Mouse (Mus musculus): ENCODE data around the gene Tcn2.

Gene Tcn2

GRCm38 (mm10) chr11:3894406-3895281 is 37.3 kb downstream of the Tcn2 start, which contains the start of the genes 4921536K21Rik and Dusp18:
Gene 4921536K21Rik, minus strand, starts transcription at chr11:3895098.
Gene Dusp18, plus strand, starts transcription at chr11:3895240.
- no peak for DNase-seq (ENCODE audit: low read depth, low spot score)

GRCm38 (mm10) chr11:3893970-3894369 is 38.0 kb downstream of the Tcn2 start:
- DNase-seq (ENCODE audit: low read depth, low spot score), result no peak

- no peak for DNase-seq (ENCODE audit: low read depth, low spot score)
Measured at GRCm38 (mm10) chr11:3887331-3887730, 44.6 kb downstream of the Tcn2 start.

- no peak for DNase-seq (ENCODE audit: low read depth, low spot score)
Measured at GRCm38 (mm10) chr11:3883711-3884110, 48.2 kb downstream of the Tcn2 start.

GRCm38 (mm10) chr11:3879836-3880235 is 52.1 kb downstream of the Tcn2 start:
- peak; percentile 62 for DNase-seq (ENCODE audit: low read depth, low spot score)

- DNase-seq (ENCODE audit: low read depth, low spot score), result no peak
Measured at GRCm38 (mm10) chr11:3878660-3879059, 53.3 kb downstream of the Tcn2 start.

GRCm38 (mm10) chr11:3876419-3876818 is 55.5 kb downstream of the Tcn2 start:
- no peak for DNase-seq (ENCODE audit: low read depth, low spot score)
